Mouse (Mus musculus): Measurements from ENCODE around the gene Dok1. TPM values are rescaled to one million over a fixed set of nuclear protein-coding genes. Genes with fewer than 3 reads are reported as not detected.

Dok1 gene
- total RNA-seq, 2 experiments from 2014 or later: 1.8 to 2.1 TPM

GRCm38 (mm10) chr6:83023008-83023407 lies 10.3 kb downstream of the Dok1 start:
- DNase-seq (ENCODE audit: extremely low spot score in 1 of 2, low spot score in 2 of 2): no peak
- intact Hi-C loops (cut with DNase I): no loop called here

- DNase-seq (ENCODE audit: extremely low spot score in 1 of 2, low spot score in 2 of 2): no peak
Observed at GRCm38 (mm10) chr6:83020836-83021593, 12.3 kb downstream of the Dok1 start.

GRCm38 (mm10) chr6:83020121-83020520 lies 13.2 kb downstream of the Dok1 start:
- intact Hi-C loops (cut with DNase I): no loop called here
- DNase-seq (ENCODE audit: extremely low spot score in 1 of 2, low spot score in 2 of 2): no peak

More at GRCm38 (mm10) chr6:83020836-83021593, 12.3 kb downstream of the Dok1 start:
- intact Hi-C loops (cut with DNase I): no loop called here

GRCm38 (mm10) chr6:83019044-83019443 lies 14.2 kb downstream of the Dok1 start:
- DNase-seq (ENCODE audit: extremely low spot score in 1 of 2, low spot score in 2 of 2): no peak
- intact Hi-C loops (cut with DNase I): no loop called here

GRCm38 (mm10) chr6:83017190-83017589 lies 16.1 kb downstream of the Dok1 start:
- intact Hi-C loops (cut with DNase I): no loop called here
- peak in 1 of 2 experiments; percentile 31 for DNase-seq (ENCODE audit: extremely low spot score in 1 of 2, low spot score in 2 of 2)

- no peak for DNase-seq (ENCODE audit: extremely low spot score in 1 of 2, low spot score in 2 of 2)
- intact Hi-C loops (cut with DNase I): no loop called here
Observed at GRCm38 (mm10) chr6:83015749-83016148, 17.5 kb downstream of the Dok1 start.

GRCm38 (mm10) chr6:83014482-83015466 lies 18.5 kb downstream of the Dok1 start:
- intact Hi-C loops (cut with DNase I): no loop called here
- no peak for DNase-seq (ENCODE audit: extremely low spot score in 1 of 2, low spot score in 2 of 2)

- no peak for DNase-seq (ENCODE audit: extremely low spot score in 1 of 2, low spot score in 2 of 2)
- intact Hi-C loops (cut with DNase I): no loop called here
Observed at GRCm38 (mm10) chr6:83013444-83013843, 19.8 kb downstream of the Dok1 start.

GRCm38 (mm10) chr6:83011756-83012155 lies 21.5 kb downstream of the Dok1 start:
- intact Hi-C loops (cut with DNase I): no loop called here
- DNase-seq (ENCODE audit: extremely low spot score in 1 of 2, low spot score in 2 of 2): no peak

GRCm38 (mm10) chr6:83011255-83011654 lies 22.0 kb downstream of the Dok1 start:
- DNase-seq (ENCODE audit: extremely low spot score in 1 of 2, low spot score in 2 of 2): no peak
- intact Hi-C loops (cut with DNase I): no loop called here

- no peak for DNase-seq (ENCODE audit: extremely low spot score in 1 of 2, low spot score in 2 of 2)
- intact Hi-C loops (cut with DNase I): no loop called here
Observed at GRCm38 (mm10) chr6:83010010-83010409, 23.3 kb downstream of the Dok1 start.

- intact Hi-C loops (cut with DNase I): no loop called here
- DNase-seq (ENCODE audit: extremely low spot score in 1 of 2, low spot score in 2 of 2): no peak
Observed at GRCm38 (mm10) chr6:83008659-83009058, 24.6 kb downstream of the Dok1 start.

- no peak for DNase-seq (ENCODE audit: extremely low spot score in 1 of 2, low spot score in 2 of 2)
- intact Hi-C loops (cut with DNase I): no loop called here
Observed at GRCm38 (mm10) chr6:83006114-83006513, 27.2 kb downstream of the Dok1 start.

GRCm38 (mm10) chr6:83005444-83006011 lies 27.7 kb downstream of the Dok1 start:
- intact Hi-C loops (cut with DNase I): no loop called here
- DNase-seq (ENCODE audit: extremely low spot score in 1 of 2, low spot score in 2 of 2): no peak

- intact Hi-C loops (cut with DNase I): no loop called here
- DNase-seq (ENCODE audit: extremely low spot score in 1 of 2, low spot score in 2 of 2): peak in 1 of 2 experiments; percentile 47
Observed at GRCm38 (mm10) chr6:83004872-83005271, 28.4 kb downstream of the Dok1 start.

GRCm38 (mm10) chr6:83004309-83004708 lies 29.0 kb downstream of the Dok1 start:
- DNase-seq (ENCODE audit: extremely low spot score in 1 of 2, low spot score in 2 of 2): no peak
- intact Hi-C loops (cut with DNase I): no loop called here

GRCm38 (mm10) chr6:83003850-83004249 lies 29.4 kb downstream of the Dok1 start:
- intact Hi-C loops (cut with DNase I): no loop called here
- DNase-seq (ENCODE audit: extremely low spot score in 1 of 2, low spot score in 2 of 2): no peak

- DNase-seq (ENCODE audit: extremely low spot score in 1 of 2, low spot score in 2 of 2): no peak
- intact Hi-C loops (cut with DNase I): no loop called here
Observed at GRCm38 (mm10) chr6:83003082-83003481, 30.2 kb downstream of the Dok1 start.

GRCm38 (mm10) chr6:82999986-83000385 lies 33.3 kb downstream of the Dok1 start:
- no peak for DNase-seq (ENCODE audit: extremely low spot score in 1 of 2, low spot score in 2 of 2)
- intact Hi-C loops (cut with DNase I): loop anchor here (5.0 kb wide), 1 partner anchor 32 kb away; the partner anchor contains the start of genes Dok1 and Loxl3
